Mouse (Mus musculus) monocyte, adult 59 days (primary cell): Measurements from ENCODE around the gene Srarp. TPM values are rescaled to one million over a fixed set of nuclear protein-coding genes. Genes with fewer than 3 reads are reported as not detected.

Experiments
- total RNA-seq, 2 experiments: library from RNA; stranded (reverse); gene quantifications; one replicate each; pipeline ENCODE4 v1.2.4; 2023

The Srarp gene
- not detected for total RNA-seq

GRCm38 (mm10) chr4:141435974-141436373 lies at the start of gene Srarp:
Srarp (minus strand) TSS chr4:141436105.

GRCm38 (mm10) chr4:141444451-141445327 lies 8.8 kb upstream of the Srarp start, which contains the start of gene Zbtb17:
Zbtb17 (plus strand) TSS chr4:141444654.

GRCm38 (mm10) chr4:141420192-141420829 lies 15.6 kb downstream of the Srarp start, which contains the start of gene Hspb7:
Hspb7 (plus strand) TSS chr4:141420779.

GRCm38 (mm10) chr4:141415924-141416323 lies 20.0 kb downstream of the Srarp start, which contains the start of gene Clcnkb:
Clcnkb (minus strand) TSS chr4:141416014.

GRCm38 (mm10) chr4:141398545-141398944 lies 37.4 kb downstream of the Srarp start, which contains the start of gene Clcnka:
Clcnka (minus strand) TSS chr4:141398724.

Other genes starting within 250 kb of the Srarp start
- under 1 TPM; 0.46 to 0.68 TPM for gene Rsg1, start 222.1 kb downstream of the Srarp start, total RNA-seq
- gene Arhgef19, start 196.6 kb downstream of the Srarp start, total RNA-seq: 1 to 10 TPM in 1 of 2 experiments, not detected in 1; 1.2 TPM
- gene Epha2, start 134.9 kb downstream of the Srarp start, total RNA-seq: 1 to 10 TPM; 1.3 to 4.7 TPM
- gene Fam131c, start 67.9 kb downstream of the Srarp start, total RNA-seq: not detected
- gene Clcnka, start 37.4 kb downstream of the Srarp start, total RNA-seq: not detected
- not detected for gene Clcnkb, start 20.1 kb downstream of the Srarp start, total RNA-seq
- gene Hspb7, start 15.3 kb downstream of the Srarp start, total RNA-seq: not detected
- 10 to 100 TPM; 30.7 to 32.9 TPM for gene Zbtb17, start 8.5 kb upstream of the Srarp start, total RNA-seq
- 100 to 1,000 TPM; 118 to 124 TPM for gene Spen, start 102.5 kb upstream of the Srarp start, total RNA-seq
- gene Fblim1, start 170.0 kb upstream of the Srarp start, total RNA-seq: 1 to 10 TPM; 6.3 to 6.5 TPM
- under 1 TPM in 1 of 2 experiments, not detected in 1; 0.70 TPM for gene Tmem82, start 182.5 kb upstream of the Srarp start, total RNA-seq
- under 1 TPM; 0.39 to 0.42 TPM for gene Slc25a34, start 187.7 kb upstream of the Srarp start, total RNA-seq
- 10 to 100 TPM; 84.6 to 96.6 TPM for gene Plekhm2, start 228.8 kb upstream of the Srarp start, total RNA-seq
- 1 to 10 TPM; 1.6 to 4.5 TPM for gene Rsc1a1, start 249.5 kb upstream of the Srarp start, total RNA-seq